Mouse (Mus musculus) hindbrain, embryonic 10.5 days (tissue): ENCODE data around the gene Ss18l1. TPM values are rescaled to one million over a fixed set of nuclear protein-coding genes. Genes with fewer than 3 reads are reported as not detected.
A peak's percentile ranks its signal among the peaks of the same experiment; 100 is the strongest.

ENCODE experiments used
- DNase-seq: peaks from one replicate; pipeline ENCODE4 v3.0.0-alpha.2; 2017; ENCODE audit warnings: low spot score
- H3K27ac ChIP-seq: fragments of 300-500 bp; sonication (generic); 2 replicates; pipeline ENCODE4 v1.5.1; 2016; ENCODE audit warnings: mild to moderate bottlenecking, moderate library complexity
- H3K27me3 ChIP-seq: fragments of 300-500 bp; sonication (generic); 2 replicates; pipeline ENCODE4 v1.6.1; 2016; ENCODE audit warnings: mild to moderate bottlenecking; ENCODE audit not compliant: poor library complexity, insufficient read depth, severe bottlenecking
- H3K36me3 ChIP-seq: fragments of 300-500 bp; sonication (generic); 2 replicates; pipeline ENCODE4 v1.6.1; 2016; ENCODE audit warnings: mild to moderate bottlenecking, moderate library complexity
- H3K4me1 ChIP-seq: fragments of 300-500 bp; sonication (generic); replicated peaks from 2 replicates; pipeline ENCODE4 v1.6.1; 2016; ENCODE audit warnings: mild to moderate bottlenecking
- H3K4me3 ChIP-seq: fragments of 300-500 bp; sonication (generic); 2 replicates; pipeline ENCODE4 v1.5.1; 2016; ENCODE audit warnings: mild to moderate bottlenecking, moderate library complexity
- H3K9me3 ChIP-seq: fragments of 300-500 bp; sonication (generic); 2 replicates; pipeline ENCODE4 v1.6.1; 2016; ENCODE audit warnings: mild to moderate bottlenecking, moderate library complexity
- WGBS: fragments of 180-500 bp; shearing (Covaris S2); methylation state at CpG from one replicate; pipeline ENCODE4 v1.1.7; 2016; 5-methylcytosine and 5-hydroxymethylcytosine counted together
- polyA plus RNA-seq: library from polyadenylated mRNA; unstranded; fragments of >200 nt; fragmentation: Nextera tagmentation; extraction: Ambion mirVana; gene quantifications from 2 replicates; pipeline ENCODE4 v1.2.1, GENCODE M21; 2016

Gene Ss18l1
- polyA plus RNA-seq, 1 experiment from 2014 or later = 14.7 TPM

DNA sequence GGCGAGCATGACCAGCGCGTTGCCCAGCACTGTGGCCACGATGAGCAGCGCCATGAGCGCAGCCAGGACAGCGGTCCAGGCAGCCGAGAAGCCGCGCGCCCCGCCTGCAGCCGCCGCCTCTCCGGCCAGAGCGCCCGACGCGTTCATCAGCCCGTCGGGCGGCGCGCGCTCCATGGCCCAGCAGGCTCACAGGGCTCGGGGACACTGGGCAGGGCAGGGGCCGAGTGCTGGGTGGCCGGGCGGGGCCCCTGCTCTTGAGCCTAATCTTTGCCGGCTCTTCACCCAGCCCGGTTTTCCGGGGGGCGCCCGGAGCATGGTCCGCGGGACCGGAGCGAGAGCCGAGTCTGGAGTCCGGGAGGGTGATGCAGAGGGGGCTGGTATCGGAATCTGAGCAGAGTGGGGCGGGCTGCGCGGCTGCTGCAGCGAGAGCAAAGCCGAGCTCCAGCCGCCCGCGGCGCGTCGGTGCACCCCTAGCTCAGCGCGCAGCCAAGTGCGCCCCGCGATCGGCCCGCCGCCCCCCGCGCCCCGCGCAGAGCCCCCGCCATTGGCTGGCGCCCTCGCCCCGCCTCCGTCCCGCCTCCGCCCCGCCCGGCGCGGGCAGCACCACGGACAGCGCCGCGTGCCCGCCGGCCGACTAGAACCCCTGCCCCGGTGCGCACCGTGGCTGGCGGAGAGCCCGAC is 61.8 kb downstream of the Ss18l1 start, which contains the start of gene Hrh3:
Hrh3 (minus strand) TSS at position 511 of the 681 bp plus-strand sequence.
- Histone ChIP-seq H3K27me3 (peaks cover 70% of the 10 kb centered on the region), H3K27ac (peak within 1 kb of the TSS; percentile 80), H3K4me1 (peaks cover 54% of the 10 kb centered on the region), H3K36me3 (no peaks in the 10 kb centered on the region), H3K9me3 (no peaks in the 10 kb centered on the region), H3K4me3 (peak within 1 kb of the TSS; percentile 68)
- peak; percentile 79 for DNase-seq
- WGBS = 1% methylated on average over 87 of the region's 87 CpGs

DNA sequence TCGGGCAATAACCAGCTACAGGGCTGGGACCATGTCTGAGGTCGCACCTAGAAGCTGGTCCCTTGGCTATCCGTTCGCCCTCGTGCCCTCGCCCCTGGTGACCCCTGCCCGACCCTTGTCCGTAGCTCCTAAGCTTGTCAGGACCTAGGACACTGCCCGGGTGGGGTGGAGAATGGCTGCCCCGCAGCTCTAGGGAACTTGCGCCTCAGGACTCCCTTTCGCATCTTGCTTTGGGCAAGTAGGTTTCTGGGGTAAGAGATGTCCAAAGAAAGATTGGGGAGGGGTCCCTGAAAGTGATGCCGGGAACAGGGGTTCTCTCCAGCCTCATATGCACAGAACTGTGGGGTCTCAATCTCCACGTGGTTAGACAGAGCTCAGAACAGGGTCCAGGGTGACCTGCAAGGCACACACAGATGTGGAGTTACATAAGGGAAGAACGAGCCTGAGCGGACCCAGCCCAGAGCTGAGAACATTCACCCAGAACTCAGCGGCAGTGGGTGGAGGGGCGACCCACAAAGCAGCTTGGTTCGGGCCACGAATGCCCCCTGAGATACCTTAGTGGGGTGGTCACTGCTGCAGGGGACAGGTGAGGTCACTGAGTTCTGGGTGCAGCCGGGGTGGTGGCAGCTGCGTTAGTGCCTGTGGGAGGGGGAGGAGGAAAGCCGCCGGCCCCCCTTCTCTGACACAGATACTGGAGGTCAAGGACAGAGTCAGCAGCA is 62.5 kb downstream of the Ss18l1 start:
- H3K36me3 ChIP-seq = no peaks in the 10 kb centered on the region
- no peaks in the 10 kb centered on the region for H3K9me3 ChIP-seq
- H3K4me3 ChIP-seq = peak overlapping the region; percentile 68
- WGBS = 9% methylated on average over 24 of the region's 24 CpGs
- peak overlapping the region; percentile 80 for H3K27ac ChIP-seq
- H3K4me1 ChIP-seq = peaks cover 54% of the 10 kb centered on the region
- H3K27me3 ChIP-seq = peaks cover 63% of the 10 kb centered on the region
- no peak for DNase-seq

- no peak for DNase-seq
- H3K27me3 ChIP-seq = peaks cover 55% of the 10 kb centered on the region
- no peaks in the 10 kb centered on the region for H3K9me3 ChIP-seq
- peaks cover 48% of the 10 kb centered on the region for H3K4me1 ChIP-seq
- 32% methylated on average over 8 of the region's 8 CpGs for WGBS
- H3K4me3 ChIP-seq = peak overlapping the region; percentile 68; the same call in 1 of the 2 replicates
- no peak overlapping the region for H3K27ac ChIP-seq
- H3K36me3 ChIP-seq = no peaks in the 10 kb centered on the region
Observed at GRCm38 (mm10) chr2:180105441-180106190, 63.3 kb downstream of the Ss18l1 start.

GRCm38 (mm10) chr2:180107081-180107480 is 64.8 kb downstream of the Ss18l1 start:
- no peaks in the 10 kb centered on the region for H3K9me3 ChIP-seq
- peaks cover 48% of the 10 kb centered on the region for H3K4me1 ChIP-seq
- DNase-seq = no peak
- H3K4me3 ChIP-seq = no peak overlapping the region
- H3K27me3 ChIP-seq = peaks cover 40% of the 10 kb centered on the region
- H3K27ac ChIP-seq = no peak overlapping the region
- H3K36me3 ChIP-seq = no peaks in the 10 kb centered on the region
- WGBS = 69% methylated on average over 4 of the region's 4 CpGs

DNA sequence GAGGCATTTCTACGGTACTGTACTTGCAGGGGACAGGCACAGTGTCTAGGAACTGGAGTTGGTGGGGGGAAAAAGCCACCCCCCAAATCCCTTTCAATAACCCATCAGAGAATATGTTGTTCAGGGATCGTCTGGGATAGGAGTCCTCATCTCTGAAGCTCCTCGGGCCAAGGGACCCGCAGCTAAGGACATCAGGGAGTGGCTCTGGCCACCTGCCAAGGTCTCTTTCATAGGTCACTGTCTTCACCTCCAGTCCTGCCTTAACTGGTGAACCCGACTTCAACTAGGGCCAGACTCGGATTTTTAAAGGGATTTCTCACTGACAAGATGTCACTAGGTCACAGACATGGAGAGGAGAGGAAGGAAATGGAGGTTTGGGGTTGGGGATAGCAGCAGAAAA is 66.0 kb downstream of the Ss18l1 start:
- Histone ChIP-seq H3K4me1 (peaks cover 39% of the 10 kb centered on the region), H3K36me3 (no peaks in the 10 kb centered on the region), H3K27ac (no peak overlapping the region), H3K27me3 (peaks cover 28% of the 10 kb centered on the region), H3K9me3 (no peaks in the 10 kb centered on the region), H3K4me3 (no peak overlapping the region)
- peak; percentile 2 for DNase-seq
- WGBS = 73% methylated on average over 6 of the region's 6 CpGs

- peak overlapping the region; percentile 4 for H3K27ac ChIP-seq
- no peaks in the 10 kb centered on the region for H3K36me3 ChIP-seq
- H3K9me3 ChIP-seq = no peaks in the 10 kb centered on the region
- no peak for DNase-seq
- no peak overlapping the region for H3K4me3 ChIP-seq
- 65% methylated on average over 17 of the region's 17 CpGs for WGBS
- H3K27me3 ChIP-seq = 0 out of 2 replicates have a peak, but pooled peaks cover 6% of the 10 kb centered on the region
- peaks cover 60% of the 10 kb centered on the region for H3K4me1 ChIP-seq
Observed at GRCm38 (mm10) chr2:180113909-180114890, 71.9 kb downstream of the Ss18l1 start.

GRCm38 (mm10) chr2:180115279-180115678 is 73.0 kb downstream of the Ss18l1 start:
- Histone ChIP-seq H3K27ac (peak overlapping the region; percentile 93), H3K4me1 (peaks cover 64% of the 10 kb centered on the region), H3K9me3 (no peaks in the 10 kb centered on the region), H3K27me3 (0 out of 2 replicates have a peak, but pooled peaks cover 6% of the 10 kb centered on the region), H3K36me3 (no peaks in the 10 kb centered on the region), H3K4me3 (no peak overlapping the region)
- WGBS = 58% methylated on average over 6 of the region's 6 CpGs
- no peak for DNase-seq

GRCm38 (mm10) chr2:180116081-180116493 is 73.8 kb downstream of the Ss18l1 start:
- peaks cover 64% of the 10 kb centered on the region for H3K4me1 ChIP-seq
- peak overlapping the region; percentile 93 for H3K27ac ChIP-seq
- no peaks in the 10 kb centered on the region for H3K9me3 ChIP-seq
- no peaks in the 10 kb centered on the region for H3K36me3 ChIP-seq
- H3K4me3 ChIP-seq = no peak overlapping the region
- no peak for DNase-seq
- 80% methylated on average over 10 of the region's 10 CpGs for WGBS
- H3K27me3 ChIP-seq = 0 out of 2 replicates have a peak, but pooled peaks cover 6% of the 10 kb centered on the region

- Histone ChIP-seq H3K4me3 (peak overlapping the region; percentile 95), H3K9me3 (no peaks in the 10 kb centered on the region), H3K4me1 (peaks cover 64% of the 10 kb centered on the region), H3K36me3 (no peaks in the 10 kb centered on the region), H3K27me3 (0 out of 2 replicates have a peak, but pooled peaks cover 6% of the 10 kb centered on the region), H3K27ac (peak overlapping the region; percentile 93)
- DNase-seq = no peak
- 75% methylated on average over 8 of the region's 8 CpGs for WGBS
Observed at GRCm38 (mm10) chr2:180116741-180117484, 74.6 kb downstream of the Ss18l1 start.

DNA sequence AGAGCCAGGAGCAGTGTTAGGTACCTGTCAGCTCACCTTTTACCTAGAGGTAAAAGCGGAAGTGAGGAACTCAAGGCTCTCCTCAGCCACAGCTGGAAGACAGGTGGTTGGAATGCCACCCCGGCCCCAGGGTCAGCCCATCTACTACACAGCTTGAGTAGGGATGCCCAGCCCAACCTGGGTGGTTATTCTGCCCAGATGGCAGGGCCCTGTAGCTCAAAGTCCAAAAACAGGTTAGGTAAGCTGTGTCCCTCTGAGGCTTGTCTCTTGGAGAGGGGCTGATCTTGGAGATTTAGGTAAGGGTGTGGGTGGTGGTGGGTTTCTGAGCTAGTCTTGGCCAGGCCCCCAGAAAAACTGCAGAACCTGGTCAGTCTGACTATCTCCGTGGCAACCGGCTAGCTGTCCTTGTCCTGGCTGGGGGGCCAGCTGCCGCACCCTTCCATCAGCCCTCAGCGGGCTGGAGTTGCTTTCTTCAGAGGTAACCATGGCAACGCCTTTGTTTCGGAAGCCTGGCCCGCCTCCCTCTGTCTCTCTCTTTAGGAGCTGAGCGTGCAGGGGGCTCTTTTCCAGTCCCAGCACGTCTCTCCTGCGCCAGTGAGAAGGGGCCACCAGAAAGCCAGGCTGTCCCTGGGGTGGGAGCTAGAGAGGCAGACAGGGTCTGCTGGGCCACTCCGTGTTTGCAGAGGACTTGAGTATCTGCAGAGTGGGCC is 75.3 kb downstream of the Ss18l1 start:
- H3K27ac ChIP-seq = peak overlapping the region; percentile 93
- 8% methylated on average over 13 of the region's 13 CpGs for WGBS
- H3K4me1 ChIP-seq = peaks cover 64% of the 10 kb centered on the region
- no peaks in the 10 kb centered on the region for H3K36me3 ChIP-seq
- no peaks in the 10 kb centered on the region for H3K9me3 ChIP-seq
- peak overlapping the region; percentile 95 for H3K4me3 ChIP-seq
- DNase-seq = peak; percentile 87
- 0 out of 2 replicates have a peak, but pooled peaks cover 6% of the 10 kb centered on the region for H3K27me3 ChIP-seq
